Mouse (Mus musculus) spleen, adult 2 months (tissue): ENCODE results near the gene Kcnn3. TPM values are rescaled to one million over a fixed set of nuclear protein-coding genes. Genes with fewer than 3 reads are reported as not detected.

Experiments
- DNase-seq, 2 experiments: peaks; one replicate each; pipeline versions ENCODE4 v3.0.0 to v3.0.0-alpha.2; 2012 to 2021; ENCODE audit warnings: low spot score in 2 of 2, low read depth in 1 of 2
- H3K27ac ChIP-seq: fragments of 200-500 bp; 2 replicates; pipeline ENCODE4 v1.5.1; 2012; ENCODE audit warnings: low read length, inconsistent platforms; ENCODE audit not compliant: insufficient read depth
- H3K27me3 ChIP-seq: fragments of 200-500 bp; 2 replicates; pipeline ENCODE4 v1.6.1; 2012; ENCODE audit warnings: mild to moderate bottlenecking, moderate library complexity, low read length, inconsistent platforms; ENCODE audit not compliant: control insufficient read depth, insufficient read depth
- H3K36me3 ChIP-seq: fragments of 200-500 bp; 2 replicates; pipeline ENCODE4 v1.6.1; 2012; ENCODE audit warnings: mild to moderate bottlenecking, low read length, inconsistent platforms; ENCODE audit not compliant: control insufficient read depth, insufficient read depth
- H3K4me1 ChIP-seq: fragments of 200-500 bp; 2 replicates; pipeline ENCODE4 v1.6.1; 2011; ENCODE audit warnings: inconsistent platforms; ENCODE audit not compliant: control insufficient read depth, insufficient read depth, insufficient read length
- H3K4me3 ChIP-seq: fragments of 200-500 bp; 2 replicates; pipeline ENCODE4 v1.5.1; 2011; ENCODE audit warnings: mild to moderate bottlenecking, inconsistent platforms; ENCODE audit not compliant: insufficient read depth, insufficient read length; ENCODE audit errors: extremely low read depth
- CTCF ChIP-seq: fragments of 200-500 bp; IDR thresholded peaks from 2 replicates; pipeline ENCODE4 v1.5.1; 2011; ENCODE audit warnings: mild to moderate bottlenecking, inconsistent platforms; ENCODE audit not compliant: insufficient read depth, insufficient read length, insufficient replicate concordance; ENCODE audit errors: extremely low read depth
- POLR2A ChIP-seq: fragments of 200-500 bp; IDR thresholded peaks from 2 replicates; pipeline ENCODE4 v1.6.1; 2011; ENCODE audit warnings: low read depth, low read length, inconsistent platforms
- WGBS: fragments of 180-500 bp; shearing (Covaris S2); methylation state at CpG from one replicate; pipeline ENCODE4 v1.1.7; 2018; 5-methylcytosine and 5-hydroxymethylcytosine counted together
- polyA plus RNA-seq: library from polyadenylated mRNA; depleted of rRNA; stranded (reverse); fragments of >200 nt; gene quantifications from 2 replicates; pipeline ENCODE4 v1.2.3, GENCODE M21; 2012

The Kcnn3 gene
- polyA plus RNA-seq, 1 experiment, result 0.33 TPM

DNA sequence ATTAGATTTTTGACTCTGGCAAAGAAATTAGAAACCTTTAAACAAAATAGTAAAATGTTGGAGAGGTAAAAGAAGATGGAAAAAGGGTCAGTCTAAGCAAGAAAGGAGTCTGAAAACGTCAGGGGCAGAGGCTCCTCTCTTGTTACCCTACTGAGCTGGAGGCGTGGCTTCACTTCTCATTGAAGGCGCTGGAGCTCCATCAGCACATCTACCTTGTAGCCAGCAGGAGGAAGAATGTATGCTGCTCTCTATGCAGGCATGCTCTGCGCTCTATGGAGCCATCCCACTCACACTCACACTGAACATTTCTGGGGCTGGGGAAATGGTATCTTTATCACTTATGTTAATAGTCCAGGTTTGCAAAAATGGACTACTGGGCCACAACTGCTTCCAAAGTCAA is 103.6 kb downstream of the Kcnn3 start:
- H3K36me3 ChIP-seq, result no peaks in the 10 kb centered on the region
- no peaks in the 10 kb centered on the region for H3K4me1 ChIP-seq
- WGBS, result 67% methylated on average over 4 of the region's 4 CpGs
- no peak overlapping the region for H3K27ac ChIP-seq
- DNase-seq, result no peak
- TF ChIP-seq POLR2A (no peak), CTCF (no peak)
- H3K4me3 ChIP-seq, result no peak overlapping the region
- H3K27me3 ChIP-seq, result no peaks in the 10 kb centered on the region

DNA sequence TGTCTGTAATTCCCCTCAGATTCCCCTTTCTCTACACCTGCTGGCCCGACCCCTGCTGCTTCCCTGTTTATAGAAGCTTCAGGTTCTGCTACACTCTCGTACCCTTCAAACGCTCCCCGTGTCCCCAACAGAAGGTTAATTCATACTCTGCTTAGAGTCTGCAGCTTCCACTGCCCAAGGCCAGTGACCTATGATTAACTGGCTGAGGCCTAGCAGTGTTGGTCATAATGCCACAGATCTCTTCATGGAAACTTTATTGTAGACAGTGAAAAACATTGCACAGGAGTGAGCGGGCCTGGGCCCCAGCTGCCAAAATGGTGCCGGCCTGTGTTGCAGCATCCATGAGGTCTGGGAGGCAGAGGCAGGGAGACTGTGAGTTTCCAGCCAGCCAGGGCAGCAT is 104.0 kb downstream of the Kcnn3 start:
- TF ChIP-seq CTCF, result no peak
- TF ChIP-seq POLR2A, result no peak
- WGBS, result 90% methylated on average over 6 of the region's 6 CpGs
- DNase-seq, result no peak

DNA sequence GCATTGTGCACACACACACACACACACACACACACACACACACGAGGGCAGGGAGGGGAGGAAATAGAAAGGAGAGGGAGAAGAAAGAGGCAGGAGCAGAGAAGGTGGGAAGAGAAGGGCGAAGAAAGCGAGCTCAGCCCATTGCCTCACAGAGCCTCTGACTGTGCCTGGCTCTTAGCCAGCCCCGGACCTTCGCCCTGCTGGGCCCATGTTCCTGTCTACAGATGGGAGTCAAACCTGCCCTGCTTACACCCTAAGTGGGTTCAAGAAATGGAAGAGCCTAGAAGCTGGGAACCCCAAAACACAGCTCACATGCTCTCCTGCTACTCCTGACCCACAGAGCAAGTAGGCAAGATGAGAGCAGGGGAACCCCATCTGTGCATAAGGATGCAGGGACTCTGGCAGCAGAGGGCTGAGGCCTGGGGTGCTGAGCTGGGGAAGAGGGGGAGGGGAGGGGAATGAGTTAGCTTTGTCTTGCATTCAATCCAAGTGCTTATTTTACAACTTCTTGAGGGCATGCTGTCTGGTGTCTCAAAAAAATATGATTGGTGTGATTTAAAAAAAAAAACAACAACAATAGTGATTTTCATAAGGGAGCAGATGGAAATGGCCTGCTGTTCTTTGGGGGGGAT is 105.0 kb downstream of the Kcnn3 start:
- Histone ChIP-seq H3K27ac (no peak overlapping the region), H3K36me3 (no peaks in the 10 kb centered on the region), H3K4me1 (no peaks in the 10 kb centered on the region), H3K4me3 (no peak overlapping the region), H3K27me3 (no peaks in the 10 kb centered on the region)
- WGBS, result 84% methylated on average over 5 of the region's 5 CpGs
- DNase-seq, result no peak
- TF ChIP-seq POLR2A (no peak), CTCF (no peak)

More for the DNA sequence above, 104.0 kb downstream of the Kcnn3 start:
- H3K27ac ChIP-seq, result no peak overlapping the region
- H3K4me1 ChIP-seq, result no peaks in the 10 kb centered on the region
- no peaks in the 10 kb centered on the region for H3K36me3 ChIP-seq
- no peak overlapping the region for H3K4me3 ChIP-seq
- H3K27me3 ChIP-seq, result no peaks in the 10 kb centered on the region

DNA sequence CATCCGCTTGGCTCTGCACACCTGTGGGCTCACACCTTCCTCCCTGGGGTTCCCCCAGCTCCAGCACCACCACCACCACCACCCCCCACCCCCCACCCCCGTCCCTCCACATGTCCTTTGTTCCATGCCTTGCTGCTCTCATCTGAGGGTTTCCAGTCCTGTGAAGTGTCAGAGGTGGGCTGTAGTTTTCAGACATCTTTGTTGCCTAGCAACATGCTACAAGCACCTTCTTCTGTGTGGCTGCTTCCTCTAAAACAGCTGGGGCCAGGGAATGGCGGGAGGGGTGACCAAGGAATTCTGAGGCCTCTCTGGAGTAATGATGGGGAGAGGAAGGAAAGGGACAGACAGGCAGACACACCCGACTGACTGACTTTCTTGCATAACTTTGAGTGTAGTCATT is 106.6 kb downstream of the Kcnn3 start:
- H3K27me3 ChIP-seq, result no peaks in the 10 kb centered on the region
- TF ChIP-seq POLR2A, result no peak
- no peak for TF ChIP-seq CTCF

DNA sequence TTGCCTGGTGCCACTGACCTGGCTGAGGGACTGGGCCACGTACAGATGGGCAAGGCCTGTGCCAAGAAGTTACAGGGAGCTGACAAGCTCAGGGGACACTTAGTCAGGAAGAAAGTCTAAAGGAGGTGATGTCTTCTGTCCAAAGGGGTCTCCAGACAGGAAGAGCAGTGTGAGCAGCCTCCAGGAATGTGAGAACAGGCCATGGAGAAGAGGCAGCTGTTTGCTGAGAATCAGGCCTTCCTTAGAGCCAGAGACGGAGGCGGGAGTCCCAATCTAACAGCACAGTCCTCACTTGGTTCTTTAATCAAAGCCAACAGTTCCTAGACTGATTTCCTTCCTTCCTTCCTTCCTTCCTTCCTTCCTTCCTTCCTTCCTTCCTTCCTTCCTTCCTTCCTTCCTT is 109.8 kb downstream of the Kcnn3 start:
- TF ChIP-seq CTCF, result no peak
- no peak for TF ChIP-seq POLR2A
- no peaks in the 10 kb centered on the region for H3K27me3 ChIP-seq
- H3K27ac ChIP-seq, result no peak overlapping the region
- H3K4me3 ChIP-seq, result no peak overlapping the region
- H3K36me3 ChIP-seq, result no peaks in the 10 kb centered on the region
- no peaks in the 10 kb centered on the region for H3K4me1 ChIP-seq
- WGBS, result 93% methylated on average over 3 of the region's 3 CpGs
- no peak for DNase-seq

More for the DNA sequence above, 106.6 kb downstream of the Kcnn3 start:
- no peaks in the 10 kb centered on the region for H3K36me3 ChIP-seq
- H3K27ac ChIP-seq, result no peak overlapping the region
- H3K4me3 ChIP-seq, result no peak overlapping the region
- DNase-seq, result no peak
- no peaks in the 10 kb centered on the region for H3K4me1 ChIP-seq
- 78% methylated on average over 4 of the region's 4 CpGs for WGBS

DNA sequence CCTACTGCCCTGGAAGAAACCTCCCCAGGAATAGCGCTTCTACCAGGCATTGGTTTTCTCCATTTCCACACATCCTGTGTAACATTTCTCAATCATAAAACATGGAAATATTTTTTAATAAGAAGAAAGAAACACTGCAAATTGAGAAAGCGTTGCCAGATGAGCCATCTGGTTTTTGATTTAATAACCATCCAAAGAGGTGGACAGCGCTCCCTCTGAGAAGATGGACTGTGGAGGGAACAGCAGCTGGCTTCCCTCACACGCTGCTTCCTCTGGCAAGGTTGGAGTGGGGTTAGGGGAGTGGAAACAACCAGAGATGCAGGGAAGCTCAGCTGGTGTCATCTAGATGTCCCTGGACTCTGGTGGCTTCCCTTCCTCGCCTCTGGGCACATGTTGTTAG is 111.8 kb downstream of the Kcnn3 start:
- Histone ChIP-seq H3K27me3 (no peaks in the 10 kb centered on the region), H3K27ac (no peak overlapping the region), H3K36me3 (no peaks in the 10 kb centered on the region)

DNA sequence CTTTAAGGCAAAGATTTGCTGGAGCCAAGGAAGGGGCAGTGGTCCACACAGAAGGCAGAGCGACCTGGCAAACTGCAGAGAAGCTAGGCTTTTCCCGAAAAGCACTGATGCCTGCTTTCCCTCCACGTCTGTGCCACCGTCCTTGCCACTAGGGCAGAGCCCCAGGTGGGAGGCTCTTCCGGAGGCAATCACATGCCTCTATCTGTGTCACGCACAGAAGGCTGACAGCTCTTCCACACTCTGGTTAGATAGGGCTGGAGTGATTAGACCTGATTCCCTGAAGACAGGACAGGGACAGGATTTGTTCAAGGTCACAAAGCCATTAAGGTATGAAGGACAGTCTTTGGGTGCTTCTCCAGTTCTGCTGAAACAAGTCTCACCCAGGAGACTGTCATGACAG is 113.6 kb downstream of the Kcnn3 start:
- no peaks in the 10 kb centered on the region for H3K4me1 ChIP-seq
- no peak overlapping the region for H3K27ac ChIP-seq
- no peaks in the 10 kb centered on the region for H3K36me3 ChIP-seq
- H3K4me3 ChIP-seq, result no peak overlapping the region
- TF ChIP-seq CTCF (no peak), POLR2A (no peak)
- DNase-seq, result no peak
- WGBS, result 88% methylated on average over 6 of the region's 6 CpGs
- no peaks in the 10 kb centered on the region for H3K27me3 ChIP-seq

More for the DNA sequence above, 111.8 kb downstream of the Kcnn3 start:
- Histone ChIP-seq H3K4me1 (no peaks in the 10 kb centered on the region), H3K4me3 (no peak overlapping the region)
- WGBS, result 84% methylated on average over 5 of the region's 5 CpGs
- no peak for DNase-seq
- no peak for TF ChIP-seq POLR2A
- no peak for TF ChIP-seq CTCF
